Mouse (Mus musculus): ENCODE data around the gene Fxr2. TPM values are rescaled to one million over a fixed set of nuclear protein-coding genes. Genes with fewer than 3 reads are reported as not detected.
"Not testable (repeated sequence)": the region's sequence is repeated elsewhere in the genome, so short reads cannot be mapped to it uniquely, and the experiment has no call there.

Gene Fxr2
- polyA plus RNA-seq, 1 experiment from 2014 or later: 31.2 TPM

GRCm38 (mm10) chr11:69610899-69611298 is 21.9 kb upstream of the Fxr2 start:
- H3K27me3 ChIP-seq (ENCODE audit: insufficient read depth, low read length): no peaks in the 10 kb centered on the region
- H3K36me3 ChIP-seq (ENCODE audit: insufficient read depth): no peaks in the 10 kb centered on the region
- no peaks in the 10 kb centered on the region for H3K9me3 ChIP-seq (ENCODE audit: low read depth, low read length)
- H3K4me1 ChIP-seq (ENCODE audit: insufficient read depth): 0 out of 2 replicates have a peak, but pooled peaks cover 5% of the 10 kb centered on the region
- no peak overlapping the region for H3K4me2 ChIP-seq
- no peak overlapping the region; the same call in 1 of the 2 replicates for H3K9ac ChIP-seq
- TF ChIP-seq CTCF (IDR thresholded peaks at IDR 0.05; ENCODE audit: low read depth): no peak
- 43% methylated on average over 4 of the region's 4 CpGs for WGBS
- ATAC-seq (ENCODE audit: insufficient read depth) (no peak), DNase-seq (no peak)
- no peak overlapping the region for H3K27ac ChIP-seq (ENCODE audit: low read depth)
- H3K4me3 ChIP-seq (ENCODE audit: low read depth, low read length): no peak overlapping the region

DNA sequence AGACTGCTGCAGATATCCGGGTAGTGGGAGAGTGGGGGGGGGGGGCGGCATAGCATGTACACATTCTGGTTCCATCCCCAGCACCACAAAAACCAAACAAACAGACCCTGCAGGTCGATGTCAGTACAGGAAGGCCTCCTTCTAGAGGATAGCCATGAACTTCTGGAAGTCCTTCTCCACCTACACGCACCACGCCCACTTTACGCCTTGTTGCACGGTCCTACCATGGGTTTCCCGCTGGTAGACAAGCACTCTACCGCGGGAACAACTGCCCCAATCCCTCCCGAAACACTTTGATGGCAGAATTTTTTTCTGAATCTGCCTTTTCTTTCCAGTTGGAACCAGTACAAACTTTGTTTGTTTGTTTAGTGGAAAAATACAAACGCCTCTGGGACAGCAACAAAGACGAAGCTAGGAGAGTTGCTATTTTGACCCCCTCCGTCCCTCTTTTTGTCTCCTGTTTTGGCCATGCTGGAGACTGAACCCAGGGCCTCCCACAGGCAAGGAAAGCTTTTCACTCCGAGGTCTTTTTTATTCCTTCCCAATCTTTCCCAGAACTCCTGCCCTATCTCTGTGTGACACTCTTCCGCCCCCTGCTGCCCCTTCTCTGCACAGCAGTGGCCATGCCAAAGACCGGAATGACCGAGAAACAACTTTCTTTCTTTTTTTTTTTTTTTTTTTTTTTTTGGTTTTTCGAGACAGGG is 19.1 kb upstream of the Fxr2 start:
- 9% methylated on average over 19 of the region's 19 CpGs for WGBS
- Histone ChIP-seq H3K9ac (peak overlapping the region; percentile 48), H3K36me3 (ENCODE audit: insufficient read depth) (no peaks in the 10 kb centered on the region), H3K4me1 (ENCODE audit: insufficient read depth) (0 out of 2 replicates have a peak, but pooled peaks cover 5% of the 10 kb centered on the region), H3K4me3 (ENCODE audit: low read depth, low read length) (peak overlapping the region; percentile 7), H3K27me3 (ENCODE audit: insufficient read depth, low read length) (peaks cover 4% of the 10 kb centered on the region; the same call in 1 of the 2 replicates), H3K4me2 (peak overlapping the region; percentile 45), H3K27ac (ENCODE audit: low read depth) (no peak overlapping the region), H3K9me3 (ENCODE audit: low read depth, low read length) (no peaks in the 10 kb centered on the region)
- TF ChIP-seq CTCF (IDR thresholded peaks at IDR 0.05; ENCODE audit: low read depth): peak; percentile 87
- DNase-seq (peak; percentile 95), ATAC-seq (ENCODE audit: insufficient read depth) (peak; percentile 81)

DNA sequence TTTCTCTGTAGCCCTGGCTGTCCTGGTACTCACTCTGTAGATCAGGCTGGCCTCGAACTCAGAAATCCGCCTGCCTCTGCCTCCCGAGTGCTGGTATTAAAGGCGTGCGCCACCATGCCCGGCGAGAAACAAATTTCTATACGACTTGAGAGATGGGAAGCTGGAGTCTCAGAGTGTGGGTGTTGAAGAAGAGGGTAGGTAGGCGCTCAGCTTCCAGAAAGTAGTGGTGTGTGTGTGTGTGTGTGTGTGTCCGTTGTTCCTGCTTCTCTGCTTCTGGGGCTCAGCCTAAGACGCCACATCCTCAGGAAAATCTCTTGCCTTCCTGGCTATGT is 18.6 kb upstream of the Fxr2 start:
- peak overlapping the region; percentile 7 for H3K4me3 ChIP-seq (ENCODE audit: low read depth, low read length)
- peak overlapping the region; percentile 45 for H3K4me2 ChIP-seq
- H3K4me1 ChIP-seq (ENCODE audit: insufficient read depth); H3K27ac ChIP-seq (ENCODE audit: low read depth); H3K27me3 ChIP-seq (ENCODE audit: insufficient read depth, low read length); H3K9ac ChIP-seq; ATAC-seq (ENCODE audit: insufficient read depth); H3K36me3 ChIP-seq (ENCODE audit: insufficient read depth); H3K9me3 ChIP-seq (ENCODE audit: low read depth, low read length); DNase-seq: not testable (repeated sequence)
- 45% methylated on average over 11 of the region's 11 CpGs for WGBS

GRCm38 (mm10) chr11:69616781-69617180 is 16.0 kb upstream of the Fxr2 start:
- no peak for DNase-seq
- 0 out of 2 replicates have a peak, but pooled peaks cover 5% of the 10 kb centered on the region for H3K4me1 ChIP-seq (ENCODE audit: insufficient read depth)
- TF ChIP-seq CTCF (IDR thresholded peaks at IDR 0.05; ENCODE audit: low read depth): no peak
- WGBS: 45% methylated on average over 10 of the region's 10 CpGs
- no peak overlapping the region for H3K9ac ChIP-seq
- no peak for ATAC-seq (ENCODE audit: insufficient read depth)
- no peak overlapping the region for H3K27ac ChIP-seq (ENCODE audit: low read depth)
- peaks cover 4% of the 10 kb centered on the region; the same call in 1 of the 2 replicates for H3K27me3 ChIP-seq (ENCODE audit: insufficient read depth, low read length)
- H3K4me2 ChIP-seq: no peak overlapping the region
- H3K9me3 ChIP-seq (ENCODE audit: low read depth, low read length): no peaks in the 10 kb centered on the region
- no peak overlapping the region for H3K4me3 ChIP-seq (ENCODE audit: low read depth, low read length)
- H3K36me3 ChIP-seq (ENCODE audit: insufficient read depth): no peaks in the 10 kb centered on the region

- no peak within 1 kb of the TSS for H3K4me2 ChIP-seq
- H3K9ac ChIP-seq: no peak within 1 kb of the TSS
- ATAC-seq (ENCODE audit: insufficient read depth) (no peak), DNase-seq (no peak)
- H3K4me1 ChIP-seq (ENCODE audit: insufficient read depth): 0 out of 2 replicates have a peak, but pooled peaks cover 5% of the 10 kb centered on the region
- H3K9me3 ChIP-seq (ENCODE audit: low read depth, low read length): no peaks in the 10 kb centered on the region
- no peak within 1 kb of the TSS for H3K27ac ChIP-seq (ENCODE audit: low read depth)
- TF ChIP-seq CTCF (IDR thresholded peaks at IDR 0.05; ENCODE audit: low read depth): no peak
- no peaks in the 10 kb centered on the region for H3K36me3 ChIP-seq (ENCODE audit: insufficient read depth)
- no peak within 1 kb of the TSS for H3K4me3 ChIP-seq (ENCODE audit: low read depth, low read length)
- 53% methylated on average over 5 of the region's 5 CpGs for WGBS
- H3K27me3 ChIP-seq (ENCODE audit: insufficient read depth, low read length): peaks cover 4% of the 10 kb centered on the region; the same call in 1 of the 2 replicates
These were observed 15.0 kb upstream of the Fxr2 start, which contains the start of gene Shbg for GRCm38 (mm10) chr11:69617805-69618204. Gene Shbg (minus strand): TSS chr11:69617905.

- Histone ChIP-seq H3K27me3 (ENCODE audit: insufficient read depth, low read length) (peaks cover 4% of the 10 kb centered on the region; the same call in 1 of the 2 replicates), H3K4me3 (ENCODE audit: low read depth, low read length) (no peak overlapping the region), H3K27ac (ENCODE audit: low read depth) (no peak overlapping the region), H3K36me3 (ENCODE audit: insufficient read depth) (no peaks in the 10 kb centered on the region), H3K9me3 (ENCODE audit: low read depth, low read length) (no peaks in the 10 kb centered on the region), H3K4me1 (ENCODE audit: insufficient read depth) (no peaks in the 10 kb centered on the region), H3K4me2 (no peak overlapping the region), H3K9ac (no peak overlapping the region)
- no peak for DNase-seq
- 62% methylated on average over 7 of the region's 7 CpGs for WGBS
- no peak for ATAC-seq (ENCODE audit: insufficient read depth)
- no peak for TF ChIP-seq CTCF (IDR thresholded peaks at IDR 0.05; ENCODE audit: low read depth)
These were observed 12.3 kb upstream of the Fxr2 start for GRCm38 (mm10) chr11:69620394-69621081.

GRCm38 (mm10) chr11:69621571-69622268 is 11.1 kb upstream of the Fxr2 start, which contains the start of gene Sat2:
Gene Sat2 (plus strand): TSS chr11:69622024.
- Histone ChIP-seq H3K36me3 (ENCODE audit: insufficient read depth) (no peaks in the 10 kb centered on the region), H3K27ac (ENCODE audit: low read depth) (peak within 1 kb of the TSS; percentile 80), H3K4me2 (peak within 1 kb of the TSS; percentile 82), H3K4me1 (ENCODE audit: insufficient read depth) (no peaks in the 10 kb centered on the region), H3K4me3 (ENCODE audit: low read depth, low read length) (peak within 1 kb of the TSS; percentile 55), H3K9ac (peak within 1 kb of the TSS; percentile 71), H3K27me3 (ENCODE audit: insufficient read depth, low read length) (peaks cover under 1% of the 10 kb centered on the region; the same call in 1 of the 2 replicates), H3K9me3 (ENCODE audit: low read depth, low read length) (no peaks in the 10 kb centered on the region)
- DNase-seq (peak; percentile 89), ATAC-seq (ENCODE audit: insufficient read depth) (peak; percentile 93)
- 1% methylated on average over 20 of the region's 20 CpGs for WGBS
- no peak for TF ChIP-seq CTCF (IDR thresholded peaks at IDR 0.05; ENCODE audit: low read depth)

Measured in lung, embryonic 14.5 days (tissue).